Mouse (Mus musculus) heart, postnatal 36 days (tissue): ENCODE measurements at regions not wholly inside any gene's neighbourhood (a gene's known extent, or its start where the extent isn't known, plus 50 kb on each side); places are given as distances from the start of the nearest gene placed in this dataset.

ENCODE experiments used
- DNase-seq, 2 experiments: peaks; one replicate each; pipeline ENCODE4 v3.0.0; 2021 to 2022
- intact Hi-C: fragments of 180-260 bp; cut with DNase I; formaldehyde crosslinking; loops from one replicate; pipeline ENCODE4 v1.15.1; 2025

- intact Hi-C loops = no loop called here
- no peak for DNase-seq
Observed at GRCm38 (mm10) chr9:120796111-120796880, 132.7 kb upstream of the Ctnnb1 start.

DNA sequence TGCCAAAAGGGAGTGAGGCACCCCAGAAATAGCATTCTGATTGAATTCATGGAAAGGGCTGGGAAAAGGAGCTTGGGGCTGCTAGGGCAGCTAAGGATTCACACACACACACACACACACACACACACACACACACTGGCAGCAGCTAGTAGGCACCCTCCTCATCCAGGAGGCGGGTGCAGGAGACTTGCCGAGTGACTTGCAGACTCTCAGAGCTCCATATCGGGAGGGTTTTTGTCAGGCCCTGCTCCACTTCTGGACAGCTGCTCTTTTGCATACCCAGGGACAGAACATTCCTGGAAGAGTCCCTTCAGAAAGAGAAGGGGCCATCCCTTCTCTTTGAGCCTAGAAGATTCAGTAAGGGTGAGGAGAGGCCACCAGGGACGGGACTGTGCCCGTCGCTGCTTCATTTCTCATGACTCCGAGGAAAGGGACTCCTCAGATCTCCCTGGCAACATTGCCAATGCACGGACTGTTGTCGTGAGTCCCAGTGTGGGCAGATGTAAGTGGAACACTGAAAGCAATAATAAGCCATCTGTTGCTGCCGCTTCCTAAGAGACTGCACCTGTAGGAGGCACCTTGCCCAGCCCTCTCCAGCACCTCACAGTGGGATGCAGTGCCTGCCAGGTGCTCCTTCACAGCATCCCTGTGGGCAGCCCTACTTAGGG lies 130.9 kb upstream of the Ctnnb1 start:
- no peak for DNase-seq
- intact Hi-C loops = no loop called here

DNA sequence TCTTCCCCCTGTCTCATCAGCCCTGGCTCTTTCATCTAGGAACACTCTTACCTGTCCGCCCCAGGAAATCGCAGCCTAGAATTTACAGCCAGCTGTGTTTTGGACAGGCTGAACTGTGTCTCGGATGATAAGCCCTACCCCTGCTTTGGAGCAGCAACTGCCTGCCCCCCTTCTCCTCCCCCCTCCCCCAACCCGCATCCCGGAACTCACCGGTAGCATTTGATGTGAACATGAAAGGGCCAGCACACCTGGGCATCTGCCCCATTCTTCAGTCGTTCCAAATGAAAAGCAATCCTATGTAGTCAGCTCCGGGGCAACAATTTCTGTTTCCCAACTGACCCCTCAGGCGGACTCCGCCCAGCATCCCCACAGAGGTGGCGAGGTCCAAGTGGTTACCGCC lies 130.1 kb upstream of the Ctnnb1 start:
- DNase-seq = no peak
- intact Hi-C loops = no loop called here

DNA sequence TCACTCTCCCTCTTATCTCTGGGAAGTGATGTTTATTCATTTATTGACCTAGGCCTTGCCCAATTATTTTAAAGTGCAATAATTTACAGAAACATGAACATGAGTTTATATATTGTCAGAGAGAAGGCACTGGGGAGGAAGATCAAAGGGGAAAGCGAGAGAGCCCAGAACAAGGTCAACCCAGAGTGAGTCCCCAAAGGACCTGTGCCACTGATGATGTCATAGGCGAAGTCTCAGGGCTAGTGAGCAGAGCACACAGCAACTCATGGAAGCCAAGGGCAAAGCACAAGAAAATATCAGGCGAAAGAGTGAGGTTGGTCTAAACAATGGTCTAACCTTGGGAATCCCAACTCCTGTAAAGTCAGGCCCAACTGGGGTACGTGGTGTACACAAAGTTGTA lies 126.4 kb upstream of the Ctnnb1 start:
- intact Hi-C loops = no loop called here
- DNase-seq = no peak

GRCm38 (mm10) chr9:120804760-120805294 lies 124.2 kb upstream of the Ctnnb1 start:
- intact Hi-C loops = no loop called here
- peak; percentile 15 to 27 for DNase-seq

- no peak for DNase-seq
- intact Hi-C loops = no loop called here
Observed at GRCm38 (mm10) chr9:120808741-120809425, 120.1 kb upstream of the Ctnnb1 start.

DNA sequence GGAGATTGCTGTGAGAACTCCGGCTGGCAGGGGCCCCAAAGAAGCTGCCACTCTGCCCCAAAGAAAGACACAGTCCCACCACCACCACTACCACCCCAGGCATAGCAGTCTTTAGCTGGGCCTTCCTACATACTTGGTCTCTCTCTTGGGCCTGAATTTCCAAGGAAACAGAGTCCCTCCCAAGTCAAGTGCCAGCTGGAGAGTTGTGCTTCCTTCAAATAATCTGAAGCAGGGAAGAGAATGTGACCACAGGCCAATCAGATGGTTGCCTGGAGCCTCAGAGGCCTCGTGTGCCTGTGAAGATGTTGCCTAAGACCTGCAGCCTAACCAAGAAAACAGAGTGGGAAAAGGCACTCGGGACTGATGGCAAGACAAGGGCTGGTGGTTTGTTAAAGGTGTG lies 117.5 kb upstream of the Ctnnb1 start:
- intact Hi-C loops = no loop called here
- DNase-seq = no peak

GRCm38 (mm10) chr9:120812667-120813210 lies 116.3 kb upstream of the Ctnnb1 start:
- intact Hi-C loops = no loop called here
- no peak for DNase-seq

DNA sequence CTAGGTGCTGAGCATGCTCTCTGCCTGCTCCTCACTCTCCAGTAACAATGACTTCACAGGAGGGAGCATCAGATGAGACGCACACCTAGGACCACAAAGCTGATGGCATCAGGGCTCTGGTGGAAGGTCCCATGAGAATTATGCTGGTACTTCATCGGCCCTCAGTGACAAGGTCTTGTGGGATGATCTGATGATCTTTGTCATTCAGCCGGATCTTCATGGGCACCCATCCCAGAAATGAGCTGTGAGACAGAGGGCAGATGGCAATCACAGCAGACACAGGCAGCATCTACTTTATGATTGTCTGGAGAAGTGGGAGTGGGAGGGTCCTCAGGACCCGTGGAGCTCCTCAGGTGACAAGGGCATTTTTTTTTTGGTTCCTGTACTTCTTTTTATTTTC lies 114.7 kb upstream of the Ctnnb1 start:
- intact Hi-C loops = no loop called here
- DNase-seq = no peak

DNA sequence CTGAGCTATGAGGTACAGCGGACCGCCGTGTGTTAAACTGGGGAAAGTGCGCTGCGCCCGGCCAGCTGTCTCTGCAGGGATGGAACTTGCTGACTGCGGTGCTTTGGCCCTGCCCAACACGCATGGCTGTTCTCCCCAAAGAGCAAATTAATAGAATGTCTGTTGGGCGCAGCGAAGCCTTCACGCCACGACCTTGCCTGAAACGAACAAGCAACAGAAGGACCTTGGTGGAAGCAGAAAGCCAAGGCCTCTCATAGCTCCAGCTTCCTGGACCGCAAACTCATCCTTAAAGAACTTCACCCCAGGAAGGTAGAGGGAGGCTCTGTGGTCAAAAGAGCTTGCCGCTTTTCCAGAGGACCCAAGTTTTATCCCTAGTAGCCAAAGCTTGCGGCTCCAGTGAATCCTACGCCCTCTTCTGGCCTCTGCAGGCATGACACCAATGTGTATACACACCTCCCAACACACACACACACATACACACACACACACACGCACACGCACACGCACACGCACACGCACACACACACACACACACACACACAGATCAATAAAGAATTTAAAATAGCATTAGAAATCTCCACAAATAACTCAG lies 110.2 kb upstream of the Ctnnb1 start:
- intact Hi-C loops = no loop called here

GRCm38 (mm10) chr9:120820892-120821291 lies 108.1 kb upstream of the Ctnnb1 start:
- DNase-seq = no peak
- intact Hi-C loops = no loop called here

More for the DNA sequence above, 110.2 kb upstream of the Ctnnb1 start:
- no peak for DNase-seq

GRCm38 (mm10) chr9:120823397-120823796 lies 105.6 kb upstream of the Ctnnb1 start:
- DNase-seq = no peak
- intact Hi-C loops = no loop called here

DNA sequence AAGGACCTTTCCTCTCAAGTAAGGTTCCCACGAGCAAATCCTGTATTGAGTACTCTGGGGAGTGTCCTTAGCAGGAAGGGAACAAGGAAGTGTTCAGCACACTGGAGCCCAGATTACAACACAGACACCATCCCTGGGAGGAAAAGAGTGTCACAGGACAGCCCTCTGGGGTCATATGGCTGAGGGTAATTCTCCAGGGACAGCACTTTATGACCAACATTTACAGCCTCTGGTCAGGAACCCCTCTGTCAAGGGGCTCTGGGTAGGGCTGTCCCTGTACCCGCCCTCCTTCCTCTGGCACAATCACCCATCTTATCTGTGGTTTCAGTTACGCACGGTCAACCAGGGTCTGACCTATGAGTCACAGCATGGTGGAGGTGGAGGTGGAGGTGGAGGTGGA lies 102.8 kb upstream of the Ctnnb1 start:
- intact Hi-C loops = no loop called here
- DNase-seq = no peak

DNA sequence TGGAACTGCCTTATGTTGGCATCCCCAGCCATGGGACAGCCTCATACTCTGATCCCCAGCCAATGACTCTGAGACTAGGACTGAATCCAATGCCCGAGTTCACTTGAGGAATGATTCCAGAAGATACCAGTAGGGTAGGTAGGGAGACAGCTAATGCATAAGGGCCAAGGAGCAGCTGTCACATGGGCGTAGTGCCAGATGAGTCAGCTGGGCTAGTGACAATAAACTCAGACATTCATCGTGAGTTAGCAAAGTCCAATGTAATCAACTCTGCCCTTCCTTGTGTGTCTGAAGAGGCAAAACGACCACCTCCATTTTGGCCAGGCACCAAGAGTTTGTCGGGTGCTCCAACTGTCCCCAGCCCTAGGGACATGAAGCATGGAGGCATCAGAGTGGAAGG lies 98.5 kb upstream of the Ctnnb1 start:
- intact Hi-C loops = no loop called here

GRCm38 (mm10) chr9:120834166-120834565 lies 94.8 kb upstream of the Ctnnb1 start:
- DNase-seq = no peak
- intact Hi-C loops = no loop called here

More for the DNA sequence above, 98.5 kb upstream of the Ctnnb1 start:
- DNase-seq = peak; percentile 73 to 78

- intact Hi-C loops = no loop called here
- no peak for DNase-seq
Observed at GRCm38 (mm10) chr9:120835621-120836020, 93.4 kb upstream of the Ctnnb1 start.

DNA sequence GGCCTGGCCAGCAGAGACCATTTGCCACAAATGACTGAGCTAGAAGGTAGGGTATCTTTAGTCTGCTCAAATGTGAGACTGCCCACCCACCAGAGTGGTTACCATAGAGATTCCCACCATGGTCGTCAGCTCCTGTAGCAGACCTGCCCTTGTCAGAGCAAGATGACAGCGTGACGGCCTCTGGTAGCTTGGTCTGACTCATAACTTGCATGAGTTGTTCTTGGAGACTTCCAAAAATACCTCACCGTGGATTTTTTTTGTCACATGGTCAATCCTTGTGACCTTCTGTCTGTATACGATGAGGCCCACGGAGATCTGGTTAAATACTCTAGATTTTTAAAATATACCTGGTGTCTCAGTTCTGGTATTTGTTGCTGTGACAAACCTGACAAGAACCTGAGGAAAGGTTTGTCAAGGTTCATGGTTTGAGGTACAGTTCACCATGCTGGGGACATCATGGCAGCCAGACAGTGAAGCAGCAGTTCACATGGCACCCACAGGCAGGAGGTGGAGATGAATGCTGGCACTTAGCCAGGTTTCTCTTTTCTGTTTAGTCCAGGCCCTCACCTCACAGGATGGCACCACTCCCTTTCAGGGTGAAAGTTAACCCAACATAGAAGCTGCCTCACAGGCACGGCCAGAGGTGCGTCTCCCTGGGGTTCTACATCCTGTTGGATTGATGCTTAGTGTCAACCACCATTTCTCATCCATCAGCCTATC lies 91.4 kb upstream of the Ctnnb1 start:
- intact Hi-C loops = no loop called here
- DNase-seq = no peak

DNA sequence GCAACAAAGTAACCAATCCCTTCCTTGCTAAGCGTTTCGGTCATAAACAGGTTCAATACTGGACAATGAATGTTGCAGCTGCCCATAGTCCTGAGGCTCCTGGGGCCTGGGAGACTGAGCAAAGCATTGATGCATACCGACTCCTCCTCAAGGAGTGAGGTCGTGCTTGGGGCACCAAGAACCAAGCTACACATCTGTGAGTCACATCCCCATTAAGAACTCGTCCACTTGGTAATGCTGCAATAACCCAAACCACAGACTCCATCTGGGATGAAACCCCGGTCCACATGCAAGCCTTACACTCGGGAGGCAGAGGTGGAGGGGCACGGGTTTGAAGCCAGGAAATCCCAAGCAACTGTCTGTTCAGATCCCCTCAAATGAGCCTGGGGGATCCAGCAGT lies 85.3 kb upstream of the Ctnnb1 start:
- intact Hi-C loops = no loop called here
- no peak for DNase-seq

- intact Hi-C loops = no loop called here
Observed at GRCm38 (mm10) chr9:120845538-120845937, 83.5 kb upstream of the Ctnnb1 start.

GRCm38 (mm10) chr9:120847649-120848048 lies 81.4 kb upstream of the Ctnnb1 start:
- DNase-seq = no peak
- intact Hi-C loops = no loop called here

More at GRCm38 (mm10) chr9:120845538-120845937, 83.5 kb upstream of the Ctnnb1 start:
- DNase-seq = no peak
